Mouse (Mus musculus) heart, postnatal 0 days (tissue): ENCODE measurements around the gene Plcxd2.

Experiments
- CTCF ChIP-seq: IDR thresholded peaks from 2 replicates; pipeline ENCODE4 v1.5.1; 2016; ENCODE audit warnings: antibody characterized with exemption, control low read depth, low read depth
- EP300 ChIP-seq: IDR thresholded peaks from 2 replicates; pipeline ENCODE4 v1.6.1; 2016; ENCODE audit warnings: antibody characterized with exemption, low read depth

DNA sequence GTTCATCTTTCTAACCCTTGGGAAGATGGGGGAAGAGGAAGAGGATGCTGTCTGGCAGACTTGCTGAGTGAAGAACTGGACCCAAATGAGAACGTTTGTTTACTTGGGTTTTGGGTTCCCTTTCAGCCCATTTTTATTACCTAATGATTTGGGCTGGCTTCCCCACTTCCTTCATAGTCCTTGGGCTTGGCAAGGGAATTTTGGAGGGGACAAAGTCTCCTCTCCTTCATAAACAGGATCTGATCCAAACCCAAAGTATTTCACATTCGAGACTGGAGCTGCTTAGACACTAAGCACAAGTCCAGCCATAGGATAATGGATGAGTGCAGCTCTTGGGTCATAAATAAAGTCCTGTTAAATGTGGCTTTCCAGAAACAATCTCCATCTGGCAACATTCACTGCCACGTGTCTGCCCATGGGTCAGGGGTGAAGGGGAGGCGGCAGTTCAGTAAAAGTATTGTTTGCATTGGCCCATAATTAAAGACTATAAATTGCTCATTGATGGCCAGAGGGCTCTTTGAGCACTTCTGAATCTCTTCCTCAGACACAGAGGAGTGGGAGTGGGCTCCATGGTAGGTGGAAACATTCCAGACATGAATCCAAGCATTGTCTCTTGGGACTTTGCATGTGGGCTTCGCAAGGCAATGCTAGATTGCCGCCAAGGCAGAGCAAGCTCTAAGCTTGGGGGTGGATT lies 86.1 kb downstream of the Plcxd2 start:
- TF ChIP-seq CTCF (no peak), EP300 (no peak)
